Mouse (Mus musculus): ENCODE data around the gene Eif2b3.

Eif2b3 gene

DNA sequence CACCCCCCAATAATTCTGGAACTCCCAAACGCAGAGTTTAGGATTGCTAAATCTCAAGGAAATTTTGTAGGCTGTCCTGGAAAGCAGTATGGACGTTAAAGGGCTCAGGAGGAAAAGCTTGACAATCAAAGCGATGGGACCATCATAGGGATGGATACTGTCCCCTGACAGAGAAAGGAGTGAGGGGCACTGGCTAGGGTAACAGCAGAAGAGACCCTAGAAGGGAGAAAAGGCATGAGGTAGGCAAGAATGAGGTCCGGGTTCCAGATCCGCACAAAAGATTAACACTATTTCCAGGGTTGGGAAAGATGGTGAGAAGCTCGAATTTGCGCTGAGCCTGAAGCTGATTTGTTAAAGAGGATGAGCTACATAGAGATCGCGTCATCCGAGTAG is 100.8 kb downstream of the Eif2b3 start:
- ChIA-PET CTCF (interaction anchor here (0.6 to 3.9 kb wide), 44 partner anchors 9 to 412 kb away, joined by 3 to 78 read pairs (median 5); partner anchors contain the start of genes Hectd3 (in 2 of the 4), Plk3 (in 2 of the 4), Ptch2 (in 2 of the 4) and Ccdc163 (in 1 of the 4)), POLR2A (interaction anchor here (0.5 to 69.1 kb wide), 104 partner anchors 9 to 1059 kb away, joined by 3 to 3713 read pairs (median 5); partner anchors contain the start of genes Plk3 (in 4 of the 4), Ptch2 (in 4 of the 4), Rps8 (in 4 of the 4) and Hectd3 (in 3 of the 4))

DNA sequence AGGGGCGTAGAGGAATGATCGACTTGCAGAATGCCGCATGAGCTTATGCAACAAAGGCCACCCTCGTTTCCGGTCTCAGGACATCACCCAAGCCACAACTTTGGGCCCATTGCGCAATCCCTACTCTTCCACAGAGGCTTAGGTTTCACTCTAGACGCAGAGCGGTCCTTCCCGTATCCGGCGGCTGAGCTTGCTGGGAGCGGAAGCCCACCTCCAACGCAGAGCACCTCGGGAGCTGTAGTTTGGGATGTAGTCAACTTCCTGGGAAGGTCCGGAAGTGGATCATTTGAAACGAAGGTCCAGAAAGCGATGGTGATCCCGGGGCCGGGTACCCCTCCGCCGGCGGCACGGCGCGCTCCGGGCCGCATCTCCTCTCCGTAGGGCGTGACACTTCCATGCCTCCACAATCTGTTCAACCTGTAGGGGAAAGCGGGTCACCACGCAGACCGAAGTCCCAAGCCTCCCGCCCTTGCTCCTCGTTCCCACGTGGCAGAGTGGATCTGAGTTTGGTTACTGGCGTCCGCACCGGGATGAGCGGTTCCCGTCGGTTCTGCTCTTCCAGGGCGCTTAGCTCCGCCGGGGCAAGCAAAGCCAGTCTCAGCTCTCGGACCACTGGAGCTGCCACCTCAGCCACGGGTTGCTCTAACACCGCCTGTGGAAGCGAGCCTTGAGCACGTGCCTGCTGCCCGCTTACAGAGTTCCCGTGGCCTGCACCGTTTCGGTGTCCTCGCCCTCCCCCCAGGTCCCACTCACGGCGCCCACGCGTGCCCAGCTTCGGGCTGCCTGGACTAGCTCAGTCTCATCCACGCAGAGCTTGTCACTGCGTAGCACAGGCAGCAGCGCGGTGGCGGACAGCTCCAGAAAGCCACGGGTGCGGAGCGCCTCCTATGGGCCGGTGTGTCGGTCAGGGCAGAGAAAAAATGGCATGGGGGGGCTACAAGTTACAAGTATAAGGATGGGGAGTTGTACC is 101.5 kb downstream of the Eif2b3 start:
- CTCF ChIA-PET = interaction anchor here (0.6 to 3.9 kb wide), 65 partner anchors 8 to 716 kb away, joined by 3 to 78 read pairs (median 5); partner anchors contain the start of genes Hectd3 (in 3 of the 4), Plk3 (in 3 of the 4), Ptch2 (in 3 of the 4) and Ccdc163 (in 1 of the 4)
- POLR2A ChIA-PET = interaction anchor here (0.5 to 69.1 kb wide), 129 partner anchors 8 to 1951 kb away, joined by 3 to 3713 read pairs (median 4); partner anchors contain the start of genes Plk3 (in 4 of the 4), Ptch2 (in 4 of the 4), Rps8 (in 4 of the 4) and Ccdc163 (in 3 of the 4)

- ChIA-PET CTCF (interaction anchor here in 3 of 4 experiments (0.9 to 3.9 kb wide), 10 partner anchors 10 to 148 kb away, joined by 3 to 78 read pairs (median 24); partner anchors contain the start of gene Plk3 (in 2 of the 3)), POLR2A (interaction anchor here (0.5 to 69.1 kb wide), 25 partner anchors 11 to 457 kb away, joined by 3 to 3713 read pairs (median 5); partner anchors contain the start of genes Plk3 (in 3 of the 4), Kif2c (in 2 of the 4), Rps8 (in 2 of the 4) and Btbd19 (in 1 of the 4))
Measured at GRCm38 (mm10) chr4:117122209-117122608, 103.0 kb downstream of the Eif2b3 start.

DNA sequence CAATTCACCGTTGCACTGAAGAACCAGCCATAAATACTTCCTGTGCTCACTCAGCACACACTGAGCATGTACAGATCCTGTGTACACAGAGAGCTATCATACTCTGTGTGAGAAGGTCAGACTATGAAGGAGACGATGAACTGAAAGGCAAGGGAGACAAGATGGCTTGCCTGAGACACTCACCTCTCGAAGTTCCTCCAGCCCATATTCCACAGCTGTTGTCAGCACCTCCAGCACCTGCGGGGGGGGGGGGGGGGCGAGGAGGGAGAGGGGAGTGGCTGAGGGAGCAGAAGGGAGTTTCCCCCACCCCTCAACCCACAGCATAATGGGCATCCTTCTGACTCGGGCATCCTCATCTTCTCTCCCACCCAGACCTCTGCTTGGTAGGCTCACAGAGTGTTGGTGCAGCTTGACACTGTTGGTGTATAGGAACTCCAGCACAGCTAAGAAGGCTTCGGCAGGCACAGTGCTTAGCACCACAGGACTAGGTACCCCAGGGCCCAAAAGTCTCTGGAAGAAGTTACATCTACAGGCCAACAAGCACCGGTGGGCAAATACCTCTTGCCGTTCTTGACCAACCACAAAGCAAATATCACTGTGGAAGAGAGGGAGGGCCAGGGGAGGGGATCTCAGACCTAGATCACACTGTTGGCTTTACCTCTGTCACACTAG is 104.5 kb downstream of the Eif2b3 start:
- CTCF ChIA-PET = interaction anchor here in 3 of 4 experiments (0.7 to 1.4 kb wide), 3 partner anchors 15 to 27 kb away, joined by 3 to 12 read pairs (median 4); no protein-coding TSS in a partner anchor
- POLR2A ChIA-PET = interaction anchor here in 3 of 4 experiments (0.6 to 69.1 kb wide), 10 partner anchors 9 to 292 kb away, joined by 3 to 3713 read pairs (median 124); partner anchors contain the start of genes Plk3 (in 3 of the 3), Rps8 (in 2 of the 3), Btbd19 (in 1 of the 3) and Kif2c (in 1 of the 3)

GRCm38 (mm10) chr4:117124218-117124517 is 105.0 kb downstream of the Eif2b3 start:
- CTCF ChIA-PET = interaction anchor here in 1 of 4 experiments (1.4 kb wide), 1 partner anchor 14 kb away, joined by 4 read pairs; no protein-coding TSS in a partner anchor
- POLR2A ChIA-PET = interaction anchor here in 3 of 4 experiments (1.4 to 69.1 kb wide), 7 partner anchors 9 to 45 kb away, joined by 3 to 3713 read pairs (median 393); partner anchors contain the start of genes Plk3 (in 3 of the 3), Rps8 (in 2 of the 3), Btbd19 (in 1 of the 3) and Kif2c (in 1 of the 3)

- CTCF ChIA-PET = interaction anchor here (0.7 to 1.7 kb wide), 11 partner anchors 9 to 129 kb away, joined by 3 to 19 read pairs (median 4); partner anchors contain the start of genes Hectd3 (in 1 of the 4), Plk3 (in 1 of the 4) and Ptch2 (in 1 of the 4)
- POLR2A ChIA-PET = interaction anchor here (0.9 to 69.1 kb wide), 36 partner anchors 8 to 662 kb away, joined by 3 to 3713 read pairs (median 5); partner anchors contain the start of genes Plk3 (in 4 of the 4), Ccdc163 (in 2 of the 4), Kif2c (in 2 of the 4) and Mmachc (in 2 of the 4)
Measured at GRCm38 (mm10) chr4:117124518-117125347, 105.5 kb downstream of the Eif2b3 start.

DNA sequence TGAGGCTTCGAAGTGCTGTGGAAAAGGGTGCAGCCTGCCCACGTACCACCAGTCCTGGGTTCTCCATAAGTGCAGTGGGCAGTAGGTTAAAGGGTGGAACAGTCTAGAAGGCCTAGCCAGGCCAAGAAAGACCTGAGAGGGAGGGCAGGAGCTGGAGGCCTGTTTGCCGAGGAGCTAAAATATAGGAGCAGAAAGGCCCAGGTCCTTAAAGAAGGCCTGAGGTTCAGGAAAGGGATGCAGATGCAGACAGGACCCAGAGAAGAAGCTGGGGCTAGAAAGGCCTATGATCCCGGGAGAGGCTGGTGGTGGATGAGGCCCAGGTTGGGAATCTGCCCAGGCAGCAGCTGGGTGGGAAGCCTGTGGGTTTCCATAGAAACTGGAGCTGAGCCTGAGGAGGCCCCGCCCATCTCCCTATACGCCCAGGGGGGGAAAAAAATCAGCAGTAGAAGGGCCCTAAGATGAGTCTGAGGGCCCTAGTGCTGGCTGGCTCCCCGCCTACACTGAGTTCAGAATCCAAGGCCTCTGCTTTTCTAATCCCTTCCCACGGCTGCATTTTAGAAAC is 106.2 kb downstream of the Eif2b3 start, which contains the start of gene Btbd19:
Gene Btbd19, minus strand, starts transcription at position 378 of the 562 bp plus-strand sequence.
- ChIA-PET POLR2A (interaction anchor here (0.6 to 69.1 kb wide), 70 partner anchors 7 to 904 kb away, joined by 3 to 3713 read pairs (median 4); partner anchors contain the start of genes Plk3 (in 4 of the 4), Hectd3 (in 3 of the 4), Kif2c (in 3 of the 4) and Rps8 (in 3 of the 4)), CTCF (interaction anchor here (0.6 to 1.7 kb wide), 23 partner anchors 8 to 297 kb away, joined by 3 to 19 read pairs (median 4); partner anchors contain the start of genes Hectd3 (in 3 of the 4), Plk3 (in 1 of the 4) and Ptch2 (in 1 of the 4))

- CTCF ChIA-PET = interaction anchor here (0.6 to 1.7 kb wide), 23 partner anchors 8 to 298 kb away, joined by 3 to 19 read pairs (median 4); partner anchors contain the start of genes Hectd3 (in 3 of the 4), Plk3 (in 1 of the 4) and Ptch2 (in 1 of the 4)
- POLR2A ChIA-PET = interaction anchor here (0.6 to 69.1 kb wide), 76 partner anchors 7 to 905 kb away, joined by 3 to 3713 read pairs (median 4); partner anchors contain the start of genes Plk3 (in 4 of the 4), Hectd3 (in 3 of the 4), Kif2c (in 3 of the 4) and Rps8 (in 3 of the 4)
Measured at GRCm38 (mm10) chr4:117125910-117126674, 106.9 kb downstream of the Eif2b3 start.

- CTCF ChIA-PET = interaction anchor here (0.9 to 1.7 kb wide), 9 partner anchors 12 to 140 kb away, joined by 3 to 19 read pairs (median 6); partner anchors contain the start of gene Hectd3 (in 1 of the 4)
- POLR2A ChIA-PET = interaction anchor here (0.6 to 69.1 kb wide), 54 partner anchors 6 to 760 kb away, joined by 3 to 3713 read pairs (median 5); partner anchors contain the start of genes Plk3 (in 3 of the 4), Rps8 (in 3 of the 4), Hectd3 (in 2 of the 4) and Kif2c (in 2 of the 4)
Measured at GRCm38 (mm10) chr4:117126675-117127290, 107.6 kb downstream of the Eif2b3 start, which contains the start of gene Tctex1d4. Gene Tctex1d4, plus strand, starts transcription at chr4:117126794.

DNA sequence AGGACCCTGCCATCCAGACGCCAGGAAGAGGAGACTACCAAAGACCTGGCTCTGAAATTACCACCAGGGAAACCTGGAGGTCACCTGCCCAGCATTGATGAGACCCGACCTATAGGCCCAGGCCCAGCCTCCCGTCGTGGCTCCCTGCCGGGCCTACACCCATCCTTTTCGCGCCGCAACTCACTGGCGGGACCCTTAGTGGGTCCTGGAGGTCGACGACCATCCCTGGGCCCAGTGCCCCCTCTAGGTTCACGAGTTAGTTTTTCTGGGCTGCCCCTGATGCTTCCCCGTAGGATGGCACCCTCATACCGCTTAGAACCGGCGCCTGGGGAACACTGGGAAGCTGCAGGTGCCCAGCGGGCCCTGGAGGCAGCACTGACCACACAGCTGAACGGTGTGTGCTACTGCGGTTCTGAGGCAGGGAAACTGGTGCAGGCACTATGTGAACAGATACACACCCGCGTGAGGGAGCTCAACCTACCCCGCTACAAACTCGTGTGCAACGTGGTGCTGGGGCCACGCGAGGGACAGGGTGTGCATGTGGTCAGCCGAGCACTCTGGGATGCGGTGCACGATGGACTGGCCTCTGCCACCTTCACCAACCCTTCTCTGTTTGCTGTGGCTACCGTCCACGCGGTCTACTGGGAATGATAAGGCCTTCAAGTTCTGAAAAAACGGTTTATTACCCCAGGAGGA is 108.9 kb downstream of the Eif2b3 start:
- ChIA-PET CTCF (interaction anchor here in 2 of 4 experiments (1.3 to 2.1 kb wide), 2 partner anchors 18 kb away, joined by 5 read pairs; no protein-coding TSS in a partner anchor), POLR2A (interaction anchor here in 3 of 4 experiments (0.6 to 69.1 kb wide), 19 partner anchors 5 to 940 kb away, joined by 3 to 3713 read pairs (median 4); partner anchors contain the start of genes Btbd19 (in 2 of the 3), Kif2c (in 2 of the 3), Rps8 (in 2 of the 3) and Tctex1d4 (in 2 of the 3))

DNA sequence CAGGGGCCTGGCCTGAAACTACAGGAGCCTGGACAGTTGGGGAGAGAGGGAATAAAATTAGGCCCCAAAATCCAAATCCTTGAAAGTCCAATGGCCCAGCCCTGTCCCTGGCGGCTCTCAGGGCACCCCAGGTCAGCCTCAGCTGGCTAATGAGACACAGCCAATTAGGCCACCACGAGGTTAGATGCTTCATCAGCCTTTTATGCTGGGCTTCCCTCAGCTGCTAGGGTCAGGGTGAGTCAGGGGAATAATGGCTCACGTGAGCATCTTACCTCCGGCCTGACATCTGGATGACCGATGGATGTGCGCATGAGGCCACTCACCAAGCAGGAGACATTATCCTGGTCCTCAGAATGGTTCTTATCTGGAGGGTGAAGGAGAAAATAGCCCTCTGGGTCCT is 111.6 kb downstream of the Eif2b3 start:
- POLR2A ChIA-PET = interaction anchor here in 3 of 4 experiments (1.2 to 69.1 kb wide), 8 partner anchors 2 to 122 kb away, joined by 3 to 3713 read pairs (median 303); partner anchors contain the start of genes Rps8 (in 3 of the 3), Btbd19 (in 2 of the 3), Tctex1d4 (in 2 of the 3) and Armh1 (in 1 of the 3)

DNA sequence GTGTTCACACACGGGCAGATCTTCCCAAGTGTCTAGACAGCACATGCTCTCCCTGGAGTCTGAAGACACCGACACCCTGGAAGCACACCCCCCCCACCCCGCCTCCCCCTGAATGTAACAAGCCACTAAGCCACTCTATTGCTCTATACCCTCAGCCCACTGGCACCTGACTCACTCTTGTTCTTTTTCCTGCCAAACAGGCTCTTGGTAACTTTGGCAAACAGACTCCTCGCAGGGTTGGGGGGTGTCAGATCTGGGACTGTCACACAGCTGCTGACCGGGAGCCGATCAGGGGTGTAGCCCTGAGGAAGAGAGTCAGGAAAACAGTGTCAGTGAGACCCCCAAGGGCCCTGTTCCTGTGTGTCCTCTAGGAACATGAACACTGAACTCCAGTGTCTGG is 112.0 kb downstream of the Eif2b3 start:
- ChIA-PET CTCF (interaction anchor here in 2 of 4 experiments (1.1 to 4.0 kb wide), 4 partner anchors 10 to 135 kb away, joined by 5 to 78 read pairs (median 6); partner anchors contain the start of gene Hectd3 (in 1 of the 2)), POLR2A (interaction anchor here (0.6 to 69.1 kb wide), 18 partner anchors 2 to 449 kb away, joined by 3 to 3713 read pairs (median 8); partner anchors contain the start of genes Rps8 (in 3 of the 4), Btbd19 (in 2 of the 4), Kif2c (in 2 of the 4) and Tctex1d4 (in 2 of the 4))

More for the DNA sequence above, 111.6 kb downstream of the Eif2b3 start:
- CTCF ChIA-PET = interaction anchor here in 1 of 4 experiments (1.7 to 4.0 kb wide), 2 partner anchors 10 to 135 kb away, joined by 6 to 78 read pairs; partner anchors contain the start of gene Hectd3
